Mouse (Mus musculus) left cerebral cortex, adult 8-10 months (tissue): Measurements from ENCODE around the gene Camta1. TPM values are rescaled to one million over a fixed set of nuclear protein-coding genes. Genes with fewer than 3 reads are reported as not detected.

Source experiments
- DNase-seq, 2 experiments: peaks; one replicate each; pipeline ENCODE4 v3.0.0; 2022; ENCODE audit warnings: low spot score in 2 of 2
- total RNA-seq, 4 experiments: library from RNA; stranded (reverse); gene quantifications; 2 replicates each; pipeline ENCODE4 v1.2.4; 2022

The Camta1 gene
- total RNA-seq, 4 experiments from 2014 or later = 236 to 263 (median 255) TPM

DNA sequence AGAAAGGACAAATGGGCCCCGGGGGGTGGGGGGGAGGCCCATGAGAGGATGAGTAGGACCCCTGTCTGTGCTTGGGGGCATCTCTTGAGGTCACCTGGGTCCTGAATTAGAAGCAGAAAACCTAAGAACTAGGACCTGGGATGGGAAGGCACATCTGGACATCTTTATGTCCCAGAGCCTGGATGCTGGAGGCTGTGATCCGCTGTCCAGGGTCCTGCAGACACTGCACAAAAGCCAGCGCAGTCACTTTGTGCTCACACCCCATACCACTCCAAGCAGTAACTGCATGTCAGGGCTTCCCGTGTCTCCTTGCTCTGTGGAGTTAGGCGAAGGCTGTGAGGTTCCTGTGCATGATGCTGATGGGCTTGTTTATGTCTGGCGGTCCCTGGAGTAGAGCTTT is 699.8 kb downstream of the Camta1 start:
- no peak for DNase-seq

DNA sequence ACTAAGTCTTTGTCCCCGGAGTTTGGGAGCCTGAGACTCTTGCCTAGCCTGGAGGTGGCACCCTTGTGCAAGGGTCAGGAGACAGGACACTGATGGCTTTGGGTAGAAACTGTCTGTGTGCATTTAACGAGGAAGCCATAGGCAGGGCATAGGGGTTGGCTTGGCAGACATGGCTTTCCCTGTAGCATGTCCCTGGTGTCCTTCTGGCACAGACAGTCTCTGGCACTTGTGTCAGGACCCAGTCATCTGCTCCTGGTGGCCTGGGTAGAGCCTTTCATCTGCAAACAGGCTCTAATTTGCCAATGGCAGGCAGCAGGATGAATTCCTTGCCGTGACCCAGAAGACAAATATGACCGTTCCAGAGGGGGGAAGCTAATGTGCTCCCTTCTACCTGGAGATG is 700.7 kb downstream of the Camta1 start:
- no peak for DNase-seq

DNA sequence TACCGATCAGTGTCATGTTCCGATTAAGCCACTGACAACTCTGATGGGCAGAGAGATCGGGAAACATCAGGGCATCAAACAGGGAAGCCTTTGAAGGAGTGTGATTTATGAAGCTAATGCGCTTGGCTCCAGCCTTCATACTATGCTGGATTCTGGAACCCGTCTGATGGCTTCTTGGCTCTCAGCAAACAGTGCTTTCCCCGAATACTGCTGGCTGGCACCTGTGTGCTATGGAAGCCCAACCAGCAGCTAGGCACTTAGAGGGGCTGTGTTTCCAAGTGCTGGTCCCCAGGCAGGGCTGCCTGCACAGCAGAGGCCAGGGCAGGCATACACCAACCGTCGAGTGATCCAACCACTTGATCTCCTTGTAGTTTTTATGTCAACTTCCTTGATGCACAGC is 701.2 kb downstream of the Camta1 start:
- no peak for DNase-seq

DNA sequence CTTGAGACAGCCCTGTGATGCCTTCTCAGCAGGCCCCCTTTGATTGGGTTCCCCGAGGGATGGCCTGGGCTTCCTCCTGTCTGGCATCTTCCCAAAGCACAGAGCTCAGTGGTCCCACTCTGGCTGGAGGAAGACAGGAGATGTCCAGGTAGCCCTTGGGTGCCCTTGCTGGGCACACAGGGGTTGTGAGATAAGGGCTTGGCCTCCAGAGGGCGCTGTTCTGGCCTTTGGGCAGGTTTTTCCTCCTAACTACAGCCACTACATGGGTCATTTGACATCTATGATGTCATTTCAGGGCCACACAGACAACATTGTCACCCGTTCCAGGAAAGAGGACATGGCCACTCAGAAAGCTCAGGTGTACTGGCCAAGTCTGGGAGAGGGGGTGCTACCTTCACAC is 703.4 kb downstream of the Camta1 start:
- DNase-seq = no peak

DNA sequence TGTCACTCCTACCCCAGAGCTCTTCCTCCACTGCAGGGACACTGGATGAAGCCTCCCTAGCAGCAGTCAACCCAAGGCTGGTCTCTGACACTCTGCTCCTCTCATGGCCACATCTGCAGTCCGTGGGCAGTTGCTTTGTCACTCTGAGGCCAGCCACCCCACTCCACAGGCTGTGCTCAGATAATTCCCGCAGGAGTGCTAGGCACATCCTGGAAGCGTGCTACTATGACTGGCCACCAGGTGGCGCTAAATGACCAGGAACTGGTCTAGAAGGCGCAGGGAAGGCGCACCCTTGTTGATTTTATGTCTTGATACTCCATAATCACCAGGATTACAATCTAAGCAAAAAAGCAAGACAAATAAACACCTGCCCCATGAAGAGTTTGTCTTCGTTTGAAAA is 704.8 kb downstream of the Camta1 start:
- peak; percentile 61 to 92 for DNase-seq

DNA sequence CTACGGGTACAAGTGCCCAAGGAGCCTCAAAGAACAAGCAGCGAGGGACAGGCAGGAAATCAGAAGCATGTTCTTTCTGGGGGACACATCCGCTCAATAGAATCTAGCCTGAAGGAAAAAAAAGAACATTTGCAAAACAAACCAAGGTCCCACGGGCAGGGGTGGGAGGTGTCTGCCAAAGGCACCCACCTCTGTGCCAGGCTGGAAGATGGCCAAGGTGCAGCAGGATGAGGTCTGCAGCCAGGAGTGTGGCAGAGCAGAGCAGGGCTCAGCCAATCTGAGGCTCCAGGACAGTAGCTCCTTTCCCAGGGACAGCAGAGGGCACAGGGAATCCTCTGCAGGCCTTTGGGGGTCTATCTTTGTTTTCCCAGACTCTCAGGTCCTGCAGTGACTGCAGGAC is 706.1 kb downstream of the Camta1 start:
- no peak for DNase-seq

DNA sequence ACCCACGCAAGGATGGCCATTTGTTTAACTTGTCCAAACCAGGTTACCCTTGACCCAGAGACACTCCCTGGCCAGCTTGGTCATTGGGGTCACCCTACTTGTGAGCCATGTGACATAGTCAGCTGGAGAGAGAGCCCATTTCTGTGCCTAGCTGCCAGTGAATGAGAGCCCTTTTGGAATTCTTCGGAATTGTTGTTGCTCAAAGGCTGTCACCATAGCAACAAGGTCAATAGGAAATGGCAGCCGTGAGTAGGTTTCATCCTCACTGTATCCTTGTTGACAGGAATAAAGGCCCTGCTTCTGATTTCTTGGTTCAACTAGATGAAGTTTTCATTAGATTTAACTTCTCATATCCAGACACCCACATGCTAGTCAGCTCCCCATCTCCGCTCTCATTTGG is 707.4 kb downstream of the Camta1 start:
- no peak for DNase-seq

DNA sequence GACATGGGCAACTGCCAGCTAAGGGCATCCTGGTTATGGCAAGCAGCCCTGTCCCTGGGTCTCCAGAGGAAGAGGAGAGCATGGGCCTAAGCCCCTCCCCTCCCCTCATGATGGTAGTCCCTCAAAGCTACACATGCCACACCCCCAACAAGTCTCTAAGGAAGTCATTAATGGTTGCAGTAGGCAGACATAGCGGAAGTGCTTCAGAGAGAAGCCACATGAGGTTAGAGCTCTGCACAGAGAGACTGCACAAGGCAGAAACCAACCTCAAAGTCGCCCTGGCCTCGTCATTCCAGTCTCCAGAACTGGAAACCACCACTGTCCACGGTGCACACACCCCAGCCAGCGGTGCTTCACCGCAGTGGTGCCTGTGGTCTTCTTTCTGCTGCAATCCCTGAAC is 709.7 kb downstream of the Camta1 start:
- no peak for DNase-seq

DNA sequence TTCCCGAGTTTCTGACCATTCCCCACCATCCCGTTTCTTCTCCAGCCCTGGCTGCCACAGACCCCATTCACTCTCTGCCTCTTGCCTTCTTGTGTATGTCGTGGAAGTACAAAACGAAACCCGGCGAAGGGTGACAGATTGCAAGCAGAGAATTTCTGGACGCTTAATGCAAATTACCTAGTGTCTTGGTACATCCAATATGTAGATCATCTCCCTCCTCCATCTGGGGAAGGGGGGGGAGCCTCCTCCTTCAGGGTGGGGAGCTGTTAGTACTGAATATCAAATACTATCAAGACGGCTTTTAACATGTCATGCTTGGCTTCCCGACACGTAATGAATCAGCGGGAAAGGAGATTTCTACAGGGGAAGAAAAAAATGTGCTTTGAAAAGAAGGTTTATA is 710.8 kb downstream of the Camta1 start:
- no peak for DNase-seq

DNA sequence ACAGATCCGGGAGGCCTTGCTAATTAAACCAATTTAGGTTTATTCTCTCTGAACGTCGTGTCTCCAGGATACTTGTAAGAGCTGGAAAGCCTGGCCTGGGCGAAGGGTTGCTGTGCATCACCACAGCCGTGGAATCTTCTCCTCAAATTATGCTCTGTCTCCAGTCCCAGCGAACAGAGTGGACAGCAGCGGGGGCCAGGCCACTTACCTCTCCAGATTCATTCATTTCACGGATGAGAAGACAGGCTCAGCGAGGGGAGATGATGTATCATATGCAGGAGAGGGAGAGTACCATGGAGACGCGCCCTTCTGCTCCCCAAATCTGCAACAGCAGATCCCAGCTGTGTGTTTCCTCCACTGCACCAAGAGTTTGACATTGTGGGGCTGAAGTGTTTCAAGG is 711.6 kb downstream of the Camta1 start:
- no peak for DNase-seq

DNA sequence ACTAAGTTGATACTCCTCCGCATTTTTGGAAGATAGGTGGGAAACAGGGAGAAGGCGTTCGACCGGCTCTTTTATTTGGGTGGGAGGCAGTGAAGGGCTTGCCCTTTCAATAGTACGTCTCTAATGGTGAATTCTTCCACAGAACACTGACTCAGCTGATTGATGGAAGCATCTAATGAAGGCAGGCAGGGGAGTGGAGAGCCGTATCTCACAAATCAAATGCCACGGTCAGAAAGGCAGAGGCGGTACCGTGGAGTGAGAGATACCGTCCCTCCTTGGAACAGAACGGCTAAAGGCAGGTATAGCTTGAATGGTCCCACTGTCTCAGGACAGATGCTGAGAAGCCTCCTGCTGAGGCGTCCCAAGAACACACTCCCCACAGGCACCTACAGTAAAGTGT is 714.1 kb downstream of the Camta1 start:
- no peak for DNase-seq

DNA sequence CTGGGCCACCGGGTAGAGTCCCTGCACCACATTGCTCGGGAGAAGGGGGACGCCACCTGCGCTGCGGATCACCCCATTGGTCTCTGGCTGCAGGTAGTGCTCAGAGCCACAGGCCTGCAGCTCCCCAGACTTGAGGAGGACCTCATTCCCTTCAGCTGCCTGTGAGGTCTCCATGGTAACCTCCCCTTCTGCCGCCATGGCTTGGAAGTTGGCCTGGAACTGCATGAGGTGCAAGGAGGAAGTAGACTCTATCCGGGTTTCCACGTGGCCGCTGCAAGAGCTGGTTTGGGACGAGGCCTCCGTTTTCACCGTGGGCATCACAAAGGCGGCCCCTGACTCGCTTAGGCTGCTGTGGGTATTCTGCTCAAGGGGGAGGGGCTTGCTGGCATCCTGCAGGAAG is 717.6 kb downstream of the Camta1 start:
- DNase-seq = no peak

DNA sequence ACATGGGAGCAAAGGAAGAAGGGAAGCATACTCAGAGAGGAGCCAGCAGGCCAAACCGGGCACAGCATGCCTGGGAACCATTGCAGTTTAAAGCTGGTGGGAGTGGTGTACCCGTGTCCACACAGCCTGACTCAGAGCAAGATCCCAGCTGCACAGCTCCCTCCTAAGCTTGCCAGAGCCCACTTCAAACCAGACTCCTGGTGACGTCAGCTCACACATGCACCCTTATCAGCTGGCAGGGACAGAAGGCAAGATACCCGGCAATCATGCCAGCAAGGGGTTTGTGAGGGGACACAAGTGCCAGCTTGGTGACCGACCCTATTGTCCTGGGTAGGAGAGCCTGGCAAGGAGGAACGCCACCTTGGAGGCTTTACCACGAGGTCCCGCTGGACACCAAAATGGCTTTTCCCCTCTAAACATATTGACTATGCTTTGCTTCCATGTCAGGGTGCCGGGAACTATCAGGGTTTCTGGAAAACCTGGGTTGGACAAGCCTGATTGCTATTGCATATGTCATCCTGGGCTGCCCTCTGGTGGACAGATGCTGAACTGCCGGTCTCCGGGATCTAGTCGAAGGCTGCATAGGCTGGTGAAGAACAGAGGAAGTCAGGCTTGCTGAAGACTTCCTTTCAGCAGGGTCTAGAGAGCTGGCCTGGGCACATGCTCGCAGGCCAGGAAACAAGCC is 720.3 kb downstream of the Camta1 start:
- peak; percentile 91 to 100 for DNase-seq

DNA sequence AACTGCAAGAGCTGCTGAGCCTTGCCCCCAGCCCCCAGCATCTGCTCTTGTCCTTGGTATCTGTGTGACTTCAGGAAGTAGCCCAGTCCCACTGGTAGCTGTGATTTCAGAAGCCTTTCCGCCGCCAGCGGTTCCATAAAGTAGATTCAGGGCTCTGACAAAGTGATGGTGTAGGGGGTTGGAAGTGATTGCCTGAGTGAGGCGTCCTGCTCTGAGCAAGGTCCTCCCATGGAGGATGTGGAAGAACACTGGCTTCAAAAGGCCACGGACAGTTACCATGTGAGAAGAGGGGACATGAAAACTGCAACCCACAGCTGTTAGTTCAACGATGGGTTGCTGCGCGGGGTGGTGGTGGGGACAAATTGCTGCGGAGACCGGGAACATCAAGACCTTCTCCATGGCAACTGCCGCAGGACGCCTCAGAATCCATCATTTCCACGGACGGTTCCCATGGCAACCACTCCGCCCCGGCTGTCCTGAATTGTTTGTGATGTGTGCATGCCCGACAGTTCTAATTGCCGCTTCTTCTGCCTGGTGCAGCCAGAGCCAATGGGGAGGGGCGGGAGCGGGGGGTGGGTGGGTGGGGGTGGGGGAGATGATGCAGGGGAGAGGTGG is 721.2 kb downstream of the Camta1 start:
- peak; percentile 73 to 90 for DNase-seq

DNA sequence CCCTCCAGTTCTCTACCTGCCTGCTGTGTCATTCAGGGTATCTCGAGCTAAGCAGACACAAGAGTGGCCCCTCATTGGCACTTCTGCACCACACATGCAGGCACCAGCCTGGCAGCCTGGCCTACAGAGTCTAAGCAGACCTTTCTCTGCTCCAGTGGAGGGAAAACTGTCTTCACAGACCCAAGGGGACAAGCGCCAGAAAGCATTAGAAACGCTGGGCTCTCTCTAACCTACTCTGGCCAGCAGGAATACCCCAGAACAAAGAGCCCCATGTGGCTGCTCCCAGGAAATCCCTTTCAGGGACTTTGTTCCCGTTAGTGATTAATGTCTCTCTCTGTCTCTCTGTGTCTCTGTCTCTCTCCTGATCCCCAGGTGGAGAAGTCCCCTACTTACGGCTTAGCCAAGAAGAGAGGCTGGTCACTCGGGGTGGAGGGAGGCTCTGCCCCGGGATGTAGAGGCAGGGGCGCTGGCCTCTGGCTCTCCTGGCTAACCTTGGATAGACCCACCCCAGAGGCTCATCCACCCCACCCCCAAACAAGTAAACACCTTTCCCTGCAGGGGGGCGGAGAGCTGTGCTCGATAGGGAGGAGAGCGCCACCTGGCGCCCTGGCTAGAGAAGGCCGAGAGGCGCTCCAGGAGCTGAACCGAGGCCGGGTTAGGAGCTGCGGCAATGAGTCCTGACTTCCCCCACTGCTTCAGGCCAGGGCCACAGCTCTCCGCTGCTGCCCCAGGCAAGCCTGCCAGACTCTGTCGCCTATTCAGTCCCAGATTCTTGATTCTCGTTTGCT is 722.4 kb downstream of the Camta1 start:
- peak; percentile 75 to 79 for DNase-seq

DNA sequence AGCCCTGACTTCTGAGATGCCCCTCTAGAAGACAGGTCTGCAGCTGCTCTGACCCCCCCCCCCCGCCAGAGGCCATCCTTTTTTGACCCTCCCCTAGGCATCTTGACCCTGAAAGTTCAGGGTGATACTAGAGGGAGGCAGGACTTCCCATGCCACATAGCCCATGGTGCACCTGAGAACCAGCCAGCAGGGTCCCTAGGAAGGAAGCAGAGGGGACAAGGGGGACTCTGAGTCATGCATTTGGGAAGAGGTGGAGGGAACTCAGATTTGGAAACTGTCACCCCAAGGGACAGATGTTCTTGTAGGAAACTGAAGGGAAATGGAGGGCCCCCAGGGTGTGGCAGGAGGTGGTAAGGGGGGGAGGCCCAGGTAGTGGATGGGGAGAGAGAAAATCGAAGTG is 723.1 kb downstream of the Camta1 start:
- no peak for DNase-seq

DNA sequence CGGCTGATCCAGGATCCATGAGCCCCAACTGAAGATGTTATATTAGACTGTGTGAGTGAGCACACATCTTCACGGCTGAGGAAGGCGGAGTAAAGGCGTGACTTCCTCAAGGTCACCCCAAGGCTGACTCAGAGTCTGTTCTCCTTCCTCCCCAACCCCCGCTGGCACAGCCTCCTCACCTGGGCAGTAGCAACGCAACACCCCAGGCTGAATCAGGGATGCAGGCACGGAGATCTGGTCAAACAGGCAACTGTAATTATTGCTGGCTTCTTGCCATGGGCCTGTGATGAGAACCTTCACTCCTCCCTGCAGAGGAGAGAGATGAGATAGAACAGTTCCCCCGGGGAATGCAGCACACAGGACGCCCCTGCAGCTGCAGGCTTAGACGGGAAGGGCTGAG is 723.5 kb downstream of the Camta1 start:
- DNase-seq = no peak

DNA sequence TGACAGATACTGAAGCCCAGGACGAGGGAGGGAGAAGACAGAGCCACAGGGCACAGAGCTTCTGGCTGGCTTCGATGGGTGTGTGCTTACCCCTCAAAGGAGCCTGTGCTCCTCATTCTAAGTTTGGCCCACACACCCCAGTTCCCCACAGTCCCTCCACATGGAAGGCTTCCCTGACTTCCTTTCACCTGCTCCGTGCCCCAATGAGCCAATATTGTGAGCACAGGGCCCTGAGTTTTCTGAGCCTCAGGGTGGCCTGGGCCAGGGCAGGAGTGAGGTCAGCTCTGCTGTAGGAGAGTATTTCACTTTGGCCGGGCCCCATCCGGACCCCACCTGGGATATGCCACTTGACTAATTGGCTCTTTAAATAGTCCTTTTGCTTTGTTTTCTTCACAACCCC is 724.0 kb downstream of the Camta1 start:
- no peak for DNase-seq

DNA sequence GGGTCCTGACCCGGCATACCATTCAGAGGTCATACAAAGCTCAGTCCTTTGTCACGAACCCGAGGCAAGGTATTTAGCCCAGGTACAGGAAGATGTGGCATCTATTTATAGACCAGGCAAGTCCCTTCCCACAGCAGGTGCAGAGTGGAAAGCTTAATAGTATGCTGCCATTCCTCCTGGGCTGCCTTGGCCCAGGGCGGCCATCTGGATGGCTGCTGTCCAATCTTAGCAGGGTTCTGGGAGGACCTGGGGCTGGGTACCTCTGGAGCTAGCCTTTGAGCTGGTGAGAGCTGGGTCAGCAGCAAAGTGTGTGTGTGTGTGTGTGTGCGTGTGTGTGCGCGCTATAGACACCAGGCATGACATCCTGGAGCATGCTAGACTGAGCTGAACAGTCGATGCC is 726.2 kb downstream of the Camta1 start:
- DNase-seq = no peak

DNA sequence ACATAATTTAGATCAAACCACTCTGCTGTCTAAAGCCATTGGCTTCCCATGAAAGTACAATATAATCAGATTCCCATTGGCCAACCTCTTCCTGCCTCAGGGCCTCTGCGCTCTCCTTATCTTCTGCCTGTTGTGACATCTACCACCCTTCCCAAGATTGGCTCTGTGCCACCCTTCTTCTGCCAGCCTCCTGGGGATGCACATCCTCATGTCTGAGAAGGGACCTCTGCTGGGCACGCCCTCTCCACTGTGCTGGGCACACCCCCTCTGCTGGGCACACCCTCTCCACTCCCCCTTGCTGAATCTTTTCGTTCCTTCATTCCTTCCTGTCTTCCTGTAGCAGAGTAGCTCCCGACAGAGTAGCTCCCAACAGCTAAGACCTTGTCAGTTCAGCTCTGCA is 727.9 kb downstream of the Camta1 start:
- DNase-seq = no peak

DNA sequence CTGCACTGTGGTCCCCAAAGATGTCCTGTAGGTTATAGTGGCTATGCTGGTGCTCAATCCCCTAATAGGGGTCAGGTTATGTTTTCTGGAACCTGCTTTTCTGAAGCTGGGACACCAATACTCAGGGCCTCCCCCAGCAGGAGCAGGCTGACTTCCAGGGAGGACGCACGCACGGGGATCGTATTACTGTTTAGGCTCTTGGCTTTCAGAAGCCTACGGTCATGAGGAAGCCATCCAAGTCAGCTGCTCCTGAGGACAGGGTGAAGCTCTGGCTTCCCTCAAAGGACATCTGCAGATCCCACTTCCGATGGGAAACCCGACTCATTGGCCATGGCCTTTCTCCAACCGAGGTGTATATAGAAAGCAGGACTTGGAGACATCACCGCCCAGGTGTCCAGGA is 729.2 kb downstream of the Camta1 start:
- DNase-seq = no peak

DNA sequence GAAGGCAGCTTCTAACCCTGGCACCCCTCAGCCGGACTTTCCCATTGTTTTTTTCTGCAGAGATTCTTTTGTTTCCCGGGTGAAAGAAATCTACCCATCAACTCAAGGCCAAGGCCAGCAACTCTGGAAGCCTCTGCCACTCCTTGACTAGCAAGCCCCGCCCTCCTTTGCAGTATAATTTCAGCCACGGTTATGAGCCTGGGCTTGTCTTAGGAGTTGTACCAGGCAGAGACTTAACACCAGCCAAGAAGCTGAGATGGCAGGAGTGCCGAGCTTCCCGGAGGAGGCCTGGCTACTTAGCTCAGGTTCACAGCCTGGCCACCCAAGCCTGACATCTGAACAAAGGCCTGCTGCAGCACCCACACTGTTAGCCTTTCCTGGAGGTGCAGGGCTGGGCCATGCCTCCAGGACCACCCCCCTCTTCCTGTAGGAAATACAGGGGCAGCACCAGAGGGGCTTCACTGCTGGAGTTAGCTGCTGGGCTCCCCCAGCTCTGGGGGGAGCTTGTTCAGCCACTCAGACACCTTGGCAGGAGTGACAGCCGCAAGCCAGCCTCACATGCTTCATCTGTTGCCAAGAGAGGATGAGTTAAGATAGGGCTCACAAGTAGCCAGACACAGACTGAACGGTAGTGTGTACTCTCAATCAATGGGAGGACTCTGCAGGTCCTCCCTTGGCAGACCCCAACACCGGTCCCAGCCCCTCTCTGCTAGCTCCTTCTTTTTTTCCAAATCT is 730.8 kb downstream of the Camta1 start:
- DNase-seq = no peak
